1 mouse cellular context compared by ENCODE assay signal in the genomic region with DNA sequence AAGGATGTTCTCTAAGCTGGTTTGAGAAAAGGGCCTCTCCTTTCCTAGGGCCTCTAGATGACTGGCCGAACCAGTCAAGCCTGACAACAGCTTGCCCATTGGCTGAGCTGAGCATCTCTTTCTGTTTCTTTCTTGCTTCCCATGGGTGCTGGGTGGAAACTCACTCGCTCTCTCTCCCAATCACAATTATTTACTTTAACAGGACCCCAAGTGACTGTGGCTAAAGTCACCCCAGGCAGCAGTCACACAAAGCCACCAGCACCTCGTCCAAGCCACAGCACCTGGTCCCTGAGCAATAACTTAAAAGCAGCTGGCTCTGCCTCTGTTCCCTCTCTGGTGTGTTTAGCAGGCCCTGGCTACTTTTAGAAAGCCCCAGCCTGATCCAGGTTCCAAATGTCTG.
TF ChIP-seq lines count a peak whose summit lies in the region.

No protein-coding gene starts in this region.

TF ChIP-seq in CH12.LX, 34 proteins besides CTCF, POLR2A, EP300 and RAD21 (continued from another document):
- TF ChIP-seq ZMIZ1 (IDR thresholded peaks at IDR 0.05; ENCODE audit: low read depth, low read length) (peak; percentile 56; the same call in 1 of the 2 replicates), PAX5 (IDR thresholded peaks at IDR 0.05; ENCODE audit: low read length) (no peak), USF2 (conservative IDR thresholded peaks at IDR 0.05; ENCODE audit: low read depth, low read length) (no peak), KAT2A (IDR thresholded peaks at IDR 0.05; ENCODE audit: insufficient replicate concordance, low read length) (no peak), RCOR1 (conservative IDR thresholded peaks at IDR 0.05; ENCODE audit: low read depth, low read length) (0 out of 2 replicates have a peak, but pooled peaks have one; percentile 34), MAFK (IDR thresholded peaks at IDR 0.05; ENCODE audit: insufficient replicate concordance, low read length) (no peak), MXI1 (IDR thresholded peaks at IDR 0.05; ENCODE audit: low read depth, low read length) (no peak), TBP (conservative IDR thresholded peaks at IDR 0.05; ENCODE audit: low read depth, low read length) (peak; percentile 78), POLR2AphosphoS2 (IDR thresholded peaks at IDR 0.05; ENCODE audit: low read depth, low read length) (no peak), MAX (IDR thresholded peaks at IDR 0.05; ENCODE audit: low read length) (peak; percentile 42; the same call in 1 of the 2 replicates), MAZ (IDR thresholded peaks at IDR 0.05; ENCODE audit: low read depth, low read length) (no peak), NELFE (IDR thresholded peaks at IDR 0.05; ENCODE audit: low read depth, low read length) (peak; percentile 47; the same call in 1 of the 2 replicates), ELF1 (IDR thresholded peaks at IDR 0.05; ENCODE audit: low read depth, low read length) (no peak), HCFC1 (IDR thresholded peaks at IDR 0.05; ENCODE audit: low read depth, low read length) (no peak; the same call in 1 of the 2 replicates), ZNF384 (IDR thresholded peaks at IDR 0.05; ENCODE audit: low read depth, low read length) (no peak), CHD2 (IDR thresholded peaks at IDR 0.05; ENCODE audit: low read length) (no peak), UBTF (IDR thresholded peaks at IDR 0.05; ENCODE audit: low read depth, low read length) (no peak), TCF12 (IDR thresholded peaks at IDR 0.05; ENCODE audit: low read depth, low read length) (peak; percentile 79), GABPA (IDR thresholded peaks at IDR 0.05; ENCODE audit: insufficient replicate concordance, low read depth, low read length) (no peak), MYC (IDR thresholded peaks at IDR 0.05; ENCODE audit: low read depth, low read length) (no peak), ETS1 (conservative IDR thresholded peaks at IDR 0.05; ENCODE audit: low read depth, low read length) (peak; percentile 55), USF1 (IDR thresholded peaks at IDR 0.05; ENCODE audit: low read depth, low read length) (no peak), MEF2A (IDR thresholded peaks at IDR 0.05; ENCODE audit: borderline replicate concordance, low read depth, low read length) (no peak)
